Mouse (Mus musculus) C2C12 (cell line): ENCODE data around the gene Apol9a. TPM values are rescaled to one million over a fixed set of nuclear protein-coding genes. Genes with fewer than 3 reads are reported as not detected.
"Not testable (repeated sequence)": the region's sequence is repeated elsewhere in the genome, so short reads cannot be mapped to it uniquely, and the experiment has no call there.

Source experiments
- H3K27me3 ChIP-seq: one replicate; pipeline ENCODE4 v1.6.1; 2011; ENCODE audit not compliant: control insufficient read depth, insufficient read depth, insufficient read length
- H3K36me3 ChIP-seq: one replicate; pipeline ENCODE4 v1.6.1; 2011; ENCODE audit not compliant: control insufficient read depth, insufficient read depth
- H3K4me3 ChIP-seq: one replicate; pipeline ENCODE4 v1.5.1; 2011; ENCODE audit warnings: mild to moderate bottlenecking, control low read depth; ENCODE audit not compliant: poor library complexity, insufficient read depth, severe bottlenecking
- H3K79me2 ChIP-seq: one replicate; pipeline ENCODE4 v1.6.1; 2011; ENCODE audit not compliant: control insufficient read depth, insufficient read depth
- H3K79me3 ChIP-seq: one replicate; pipeline ENCODE4 v1.6.1; 2011; ENCODE audit warnings: low read depth, control low read depth
- H3ac ChIP-seq: one replicate; pipeline ENCODE3; 2011; ENCODE audit warnings: low read depth; ENCODE audit not compliant: control insufficient read depth, insufficient read length
- long read RNA-seq, 2 experiments: library from polyadenylated mRNA; unstranded; transcript quantifications; one replicate each; pipeline ENCODE4 v2.0.0; 2019 to 2020
- polyA plus RNA-seq: library from polyadenylated mRNA; unstranded; fragments of >200 nt; fragmentation: generic; extraction: Trizol; gene quantifications from one replicate; pipeline ENCODE4 v1.2.1, GENCODE M21; 2012; ENCODE audit warnings: missing spikeins

Gene Apol9a
- 18.1 TPM for polyA plus RNA-seq
- long read RNA-seq, experiment 1, partial matches to known transcripts = 0 of 9 reads
- long read RNA-seq, experiment 1, other reads (novel, unspliced or antisense) = 0 of 9 reads
- long read RNA-seq, experiment 2, full-length matches to known transcripts = 48 of 50 reads
- long read RNA-seq, experiment 2, partial matches to known transcripts = 0 of 50 reads
- long read RNA-seq, experiment 2, other reads (novel, unspliced or antisense) = 2 of 50 reads

DNA sequence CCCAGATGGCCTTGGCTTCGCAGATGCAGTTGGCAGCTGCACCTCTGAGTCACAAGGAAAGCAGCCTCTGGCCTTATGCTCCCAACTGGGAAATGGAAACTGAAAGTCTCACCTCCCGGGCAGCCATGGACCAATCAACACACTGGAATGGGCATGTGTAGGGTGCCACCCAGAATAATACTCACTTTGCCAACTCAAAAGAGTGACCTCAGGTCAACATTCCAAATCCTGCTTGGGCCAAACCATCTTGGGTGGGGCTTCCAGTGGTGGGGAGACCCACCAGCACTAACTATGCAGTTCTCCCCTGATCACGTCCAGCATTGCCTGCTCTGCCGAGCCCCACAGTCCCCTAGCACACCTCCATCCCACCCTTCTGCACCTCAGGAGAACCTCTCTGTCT is at the start of gene Apol9a:
Apol9a (minus strand) TSS at position 101 of the 400 bp plus-strand sequence.
- not testable (repeated sequence) for H3ac ChIP-seq, H3K36me3 ChIP-seq, H3K79me3 ChIP-seq, H3K4me3 ChIP-seq, H3K79me2 ChIP-seq, H3K27me3 ChIP-seq

DNA sequence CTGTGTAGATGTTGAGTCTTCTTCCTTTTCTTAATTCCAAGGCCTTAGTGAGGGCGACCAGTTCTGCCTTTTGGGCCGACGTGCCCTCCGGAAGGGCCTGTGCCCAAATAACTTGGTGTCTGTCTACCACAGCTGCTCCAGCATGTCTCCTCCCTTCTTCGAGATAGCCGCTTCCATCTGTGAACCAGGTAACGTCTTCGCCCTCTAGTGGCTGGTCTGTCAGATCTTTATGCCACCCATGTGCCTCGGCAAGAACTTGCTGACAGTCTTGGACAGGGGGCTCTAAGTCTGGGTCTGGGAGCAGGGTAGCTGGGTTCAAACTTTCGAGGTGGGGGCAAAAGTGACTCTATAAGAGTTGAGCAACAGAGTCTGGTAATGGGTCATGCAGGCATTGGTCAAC is 39.0 kb upstream of the Apol9a start:
- not testable (repeated sequence) for H3K27me3 ChIP-seq, H3K36me3 ChIP-seq, H3K79me3 ChIP-seq, H3K4me3 ChIP-seq, H3K79me2 ChIP-seq, H3ac ChIP-seq

DNA sequence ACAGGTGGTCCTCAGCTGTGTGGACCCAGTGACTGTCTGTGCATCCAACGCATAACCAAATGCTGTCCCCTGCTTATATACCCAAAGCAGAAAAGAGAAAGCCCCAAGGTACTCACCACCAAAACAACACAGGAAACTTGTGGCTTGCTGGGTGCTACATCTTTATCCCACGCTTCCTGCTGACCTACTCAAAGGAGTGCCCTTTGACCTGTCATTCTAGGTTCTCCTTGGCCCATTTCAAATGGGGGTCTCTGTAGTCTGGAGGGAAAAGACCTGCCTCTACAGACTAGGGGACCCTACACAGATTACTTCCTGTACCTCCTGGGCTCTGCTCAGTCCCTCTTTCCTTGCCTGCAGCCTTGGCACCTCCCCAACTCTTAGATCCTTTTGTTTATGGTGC is 36.5 kb upstream of the Apol9a start, which contains the start of gene Apol7b:
Apol7b (minus strand) TSS at position 101 of the 400 bp plus-strand sequence.
- H3K79me2 ChIP-seq, H3K36me3 ChIP-seq, H3K79me3 ChIP-seq, H3ac ChIP-seq, H3K4me3 ChIP-seq: not testable (repeated sequence)
- H3K27me3 ChIP-seq = peaks cover 16% of the 10 kb centered on the region

- H3K27me3 ChIP-seq = peaks cover 19% of the 10 kb centered on the region
- not testable (repeated sequence) for H3K79me3 ChIP-seq, H3K4me3 ChIP-seq, H3ac ChIP-seq, H3K36me3 ChIP-seq, H3K79me2 ChIP-seq
These were observed 34.7 kb upstream of the Apol9a start for GRCm38 (mm10) chr15:77445668-77446067.

GRCm38 (mm10) chr15:77444746-77445145 is 33.8 kb upstream of the Apol9a start:
- peaks cover 19% of the 10 kb centered on the region for H3K27me3 ChIP-seq
- not testable (repeated sequence) for H3K36me3 ChIP-seq

GRCm38 (mm10) chr15:77428690-77429448 is 17.9 kb upstream of the Apol9a start:
- H3ac ChIP-seq, H3K4me3 ChIP-seq, H3K79me3 ChIP-seq, H3K79me2 ChIP-seq, H3K36me3 ChIP-seq, H3K27me3 ChIP-seq: not testable (repeated sequence)

More at GRCm38 (mm10) chr15:77444746-77445145, 33.8 kb upstream of the Apol9a start:
- H3K79me2 ChIP-seq, H3K4me3 ChIP-seq, H3K79me3 ChIP-seq, H3ac ChIP-seq: not testable (repeated sequence)

DNA sequence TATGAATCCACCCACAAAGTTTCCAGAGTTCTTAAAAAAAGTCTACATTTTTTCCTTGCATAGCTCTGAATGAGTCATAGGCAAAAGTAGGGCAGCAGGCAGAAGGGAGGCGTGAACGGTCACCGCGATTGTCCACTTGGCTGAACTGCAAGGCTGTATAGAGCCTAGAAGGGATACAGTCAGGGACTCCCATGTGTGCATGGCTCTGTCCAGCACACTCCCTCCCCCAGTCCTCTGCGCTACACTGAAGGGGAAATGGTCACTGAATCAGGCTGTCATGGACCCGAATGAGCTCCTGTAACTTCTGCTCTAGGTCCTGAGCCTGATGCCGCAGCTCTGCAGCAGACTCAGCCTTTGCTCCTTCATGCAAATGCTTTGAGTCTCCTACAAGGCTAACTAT is 12.0 kb upstream of the Apol9a start:
- not testable (repeated sequence) for H3K4me3 ChIP-seq, H3K79me3 ChIP-seq, H3K27me3 ChIP-seq, H3K36me3 ChIP-seq, H3K79me2 ChIP-seq, H3ac ChIP-seq

DNA sequence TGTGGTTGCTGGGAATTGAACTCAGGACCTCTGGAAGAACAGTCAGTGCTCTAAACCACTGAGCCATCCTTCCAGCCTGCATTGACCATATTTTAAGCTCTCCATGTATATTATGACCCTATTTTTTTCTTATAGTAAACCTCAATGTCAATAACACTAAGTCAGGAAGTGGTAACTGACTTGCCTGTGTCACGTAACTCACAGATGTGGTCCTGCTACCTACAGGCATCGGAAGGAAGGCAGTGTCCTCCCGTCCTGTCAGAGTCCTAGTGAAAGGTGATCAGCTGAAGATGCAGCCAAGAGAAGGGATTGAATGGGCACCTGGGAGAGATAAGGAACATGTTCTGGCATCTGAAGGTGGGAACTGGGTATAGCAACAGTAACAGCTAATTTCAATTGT is 8.7 kb upstream of the Apol9a start:
- not testable (repeated sequence) for H3K4me3 ChIP-seq, H3K79me3 ChIP-seq, H3K27me3 ChIP-seq, H3K79me2 ChIP-seq, H3ac ChIP-seq, H3K36me3 ChIP-seq

- not testable (repeated sequence) for H3K79me2 ChIP-seq, H3ac ChIP-seq, H3K79me3 ChIP-seq
These were observed 5.9 kb upstream of the Apol9a start for GRCm38 (mm10) chr15:77416655-77417333.

GRCm38 (mm10) chr15:77415653-77416052 is 4.7 kb upstream of the Apol9a start:
- not testable (repeated sequence) for H3K79me3 ChIP-seq, H3ac ChIP-seq, H3K36me3 ChIP-seq, H3K27me3 ChIP-seq, H3K79me2 ChIP-seq, H3K4me3 ChIP-seq

More at GRCm38 (mm10) chr15:77416655-77417333, 5.9 kb upstream of the Apol9a start:
- not testable (repeated sequence) for H3K27me3 ChIP-seq, H3K4me3 ChIP-seq, H3K36me3 ChIP-seq

GRCm38 (mm10) chr15:77412695-77413094 is 1.8 kb upstream of the Apol9a start:
- not testable (repeated sequence) for H3ac ChIP-seq, H3K4me3 ChIP-seq, H3K79me2 ChIP-seq, H3K27me3 ChIP-seq, H3K79me3 ChIP-seq, H3K36me3 ChIP-seq
